Mouse (Mus musculus) CH12.LX (cell line): ENCODE results near the gene Glyctk. TPM values are rescaled to one million over a fixed set of nuclear protein-coding genes. Genes with fewer than 3 reads are reported as not detected.
A peak's percentile ranks its signal among the peaks of the same experiment; 100 is the strongest.

Source experiments
- DNase-seq: peaks from one replicate; pipeline ENCODE4 v3.0.0-alpha.2; 2013; ENCODE audit errors: extremely low read depth
- H3K27ac ChIP-seq: 2 replicates; pipeline ENCODE4 v1.5.1; 2012; ENCODE audit warnings: low read depth, mild to moderate bottlenecking, control low read depth, moderate library complexity; ENCODE audit not compliant: insufficient read depth
- H3K27me3 ChIP-seq: replicated peaks from 2 replicates; pipeline ENCODE3; 2012; ENCODE audit warnings: inconsistent platforms
- H3K36me3 ChIP-seq, 2 experiments: replicated peaks in 1 of 2; 2 replicates each; pipeline versions ENCODE3 to v1.6.1; 2012; ENCODE audit warnings: inconsistent platforms in 1 of 2, low read length in 1 of 2, mild to moderate bottlenecking in 1 of 2, mixed read lengths in 1 of 2, moderate library complexity in 1 of 2; ENCODE audit not compliant: control insufficient read depth in 1 of 2, insufficient read depth in 1 of 2
- H3K4me1 ChIP-seq, 2 experiments: 2 replicates each; pipeline ENCODE4 v1.6.1; 2012; ENCODE audit warnings: inconsistent platforms in 1 of 2, moderate library complexity in 1 of 2; ENCODE audit not compliant: insufficient read depth in 2 of 2, control insufficient read depth in 1 of 2
- H3K4me2 ChIP-seq: 2 replicates; pipeline ENCODE4 v1.6.1; 2012; ENCODE audit warnings: low read depth, mild to moderate bottlenecking, control low read depth; ENCODE audit not compliant: poor library complexity, insufficient read depth, severe bottlenecking
- H3K4me3 ChIP-seq, 3 experiments: fragments of 150-350 bp in 1 of 3; sonication (generic) in 1 of 3; replicated peaks in 1 of 3; 2 replicates each; pipeline versions ENCODE3 to v1.5.1; 2011 to 2012; ENCODE audit warnings: low read depth in 2 of 3, low read length in 2 of 3, mild to moderate bottlenecking in 2 of 3, moderate library complexity in 2 of 3, control low read depth in 1 of 3, improper control_type of control experiment in 1 of 3, inconsistent platforms in 1 of 3, mixed read lengths in 1 of 3; ENCODE audit not compliant: poor library complexity in 1 of 3
- H3K79me2 ChIP-seq: replicated peaks from 2 replicates; pipeline ENCODE4 v1.6.1; 2012; ENCODE audit warnings: mild to moderate bottlenecking, moderate library complexity; ENCODE audit not compliant: control insufficient read depth, poor library complexity, insufficient read depth, severe bottlenecking; ENCODE audit errors: extremely low read depth
- H3K9ac ChIP-seq: 2 replicates; pipeline ENCODE4 v1.6.1; 2012; ENCODE audit warnings: low read depth, mild to moderate bottlenecking, control low read depth, moderate library complexity; ENCODE audit not compliant: insufficient read depth
- H3K9me3 ChIP-seq: replicated peaks from 2 replicates; pipeline ENCODE3; 2012; ENCODE audit warnings: low read length, inconsistent platforms, mixed read lengths
- BHLHE40 ChIP-seq: IDR thresholded peaks from 2 replicates; pipeline ENCODE4 v1.6.1; 2011; ENCODE audit warnings: mild to moderate bottlenecking, low read depth, low read length, improper control_type of control experiment
- CHD1 ChIP-seq: IDR thresholded peaks from 2 replicates; pipeline ENCODE4 v1.6.1; 2012; ENCODE audit warnings: low read depth, low read length, improper control_type of control experiment, inconsistent platforms
- CHD2 ChIP-seq: IDR thresholded peaks from 2 replicates; pipeline ENCODE4 v1.6.1; 2011; ENCODE audit warnings: low read length, improper control_type of control experiment
- CTCF ChIP-seq, 2 experiments: IDR thresholded peaks in 1 of 2; conservative IDR thresholded peaks in 1 of 2; 2 replicates each; pipeline ENCODE4 v1.5.1; 2011 to 2012; ENCODE audit warnings: low read depth in 2 of 2, low read length in 2 of 2, improper control_type of control experiment in 1 of 2, inconsistent platforms in 1 of 2, mild to moderate bottlenecking in 1 of 2, moderate library complexity in 1 of 2
- E2F4 ChIP-seq: IDR thresholded peaks from 2 replicates; pipeline ENCODE4 v1.6.1; 2011; ENCODE audit warnings: low read depth, low read length, improper control_type of control experiment; ENCODE audit not compliant: insufficient replicate concordance
- ELF1 ChIP-seq: IDR thresholded peaks from 2 replicates; pipeline ENCODE4 v1.6.1; 2014; ENCODE audit warnings: low read depth, mild to moderate bottlenecking, inconsistent platforms, low read length, improper control_type of control experiment
- EP300 ChIP-seq: IDR thresholded peaks from 2 replicates; pipeline ENCODE4 v1.6.1; 2011; ENCODE audit warnings: low read length, improper control_type of control experiment
- ETS1 ChIP-seq: conservative IDR thresholded peaks from 2 replicates; pipeline ENCODE4 v1.6.1; 2012; ENCODE audit warnings: low read depth, mild to moderate bottlenecking, inconsistent platforms, low read length, improper control_type of control experiment, moderate library complexity
- GABPA ChIP-seq: IDR thresholded peaks from 2 replicates; pipeline ENCODE4 v1.6.1; 2012; ENCODE audit warnings: low read depth, low read length, improper control_type of control experiment, inconsistent platforms; ENCODE audit not compliant: insufficient replicate concordance
- HCFC1 ChIP-seq: IDR thresholded peaks from 2 replicates; pipeline ENCODE4 v1.6.1; 2012; ENCODE audit warnings: low read depth, mild to moderate bottlenecking, inconsistent platforms, low read length, improper control_type of control experiment
- IRF4 ChIP-seq: IDR thresholded peaks from 2 replicates; pipeline ENCODE4 v1.6.1; 2014; ENCODE audit warnings: low read depth, mild to moderate bottlenecking, inconsistent platforms, low read length, improper control_type of control experiment
- JUN ChIP-seq: IDR thresholded peaks from 2 replicates; pipeline ENCODE4 v1.6.1; 2011; ENCODE audit warnings: low read depth, mild to moderate bottlenecking, low read length, improper control_type of control experiment, moderate library complexity; ENCODE audit not compliant: insufficient read depth
- JUND ChIP-seq: conservative IDR thresholded peaks from 2 replicates; pipeline ENCODE4 v1.6.1; 2011; ENCODE audit warnings: low read depth, low read length, improper control_type of control experiment
- KAT2A ChIP-seq: IDR thresholded peaks from 2 replicates; pipeline ENCODE4 v1.6.1; 2012; ENCODE audit warnings: low read length, improper control_type of control experiment, inconsistent platforms; ENCODE audit not compliant: insufficient replicate concordance
- MAFK ChIP-seq: IDR thresholded peaks from 2 replicates; pipeline ENCODE4 v1.6.1; 2011; ENCODE audit warnings: low read length, improper control_type of control experiment; ENCODE audit not compliant: insufficient replicate concordance
- MAX ChIP-seq: IDR thresholded peaks from 2 replicates; pipeline ENCODE4 v1.6.1; 2011; ENCODE audit warnings: low read length, improper control_type of control experiment
- MAZ ChIP-seq: IDR thresholded peaks from 2 replicates; pipeline ENCODE4 v1.6.1; 2012; ENCODE audit warnings: low read depth, mild to moderate bottlenecking, inconsistent platforms, low read length, improper control_type of control experiment, moderate library complexity
- MEF2A ChIP-seq: IDR thresholded peaks from 2 replicates; pipeline ENCODE4 v1.6.1; 2014; ENCODE audit warnings: low read depth, mild to moderate bottlenecking, inconsistent platforms, low read length, improper control_type of control experiment, borderline replicate concordance
- MXI1 ChIP-seq: IDR thresholded peaks from 2 replicates; pipeline ENCODE4 v1.6.1; 2011; ENCODE audit warnings: mild to moderate bottlenecking, low read depth, low read length, improper control_type of control experiment
- MYC ChIP-seq: IDR thresholded peaks from 2 replicates; pipeline ENCODE4 v1.6.1; 2011; ENCODE audit warnings: low read depth, mild to moderate bottlenecking, improper control_type of control experiment, low read length
- NELFE ChIP-seq: IDR thresholded peaks from 2 replicates; pipeline ENCODE4 v1.6.1; 2011; ENCODE audit warnings: low read depth, low read length, improper control_type of control experiment
- NRF1 ChIP-seq: IDR thresholded peaks from 2 replicates; pipeline ENCODE4 v1.6.1; 2014; ENCODE audit warnings: low read depth, mild to moderate bottlenecking, inconsistent platforms, low read length, improper control_type of control experiment, moderate library complexity
- PAX5 ChIP-seq: IDR thresholded peaks from 2 replicates; pipeline ENCODE4 v1.6.1; 2012; ENCODE audit warnings: low read length, inconsistent platforms, mixed read lengths
- POLR2A ChIP-seq: IDR thresholded peaks from 2 replicates; pipeline ENCODE4 v1.6.1; 2011; ENCODE audit warnings: low read depth, mild to moderate bottlenecking, improper control_type of control experiment, low read length
- POLR2AphosphoS2 ChIP-seq: IDR thresholded peaks from 2 replicates; pipeline ENCODE4 v1.6.1; 2011; ENCODE audit warnings: low read depth, low read length, improper control_type of control experiment
- RAD21 ChIP-seq: IDR thresholded peaks from 2 replicates; pipeline ENCODE4 v1.6.1; 2011; ENCODE audit warnings: low read depth, mild to moderate bottlenecking, low read length, improper control_type of control experiment, moderate library complexity
- RCOR1 ChIP-seq: conservative IDR thresholded peaks from 2 replicates; pipeline ENCODE4 v1.6.1; 2012; ENCODE audit warnings: low read depth, mild to moderate bottlenecking, inconsistent platforms, low read length, improper control_type of control experiment
- SIN3A ChIP-seq: IDR thresholded peaks from 2 replicates; pipeline ENCODE4 v1.6.1; 2012; ENCODE audit warnings: low read length, improper control_type of control experiment, inconsistent platforms
- SMC3 ChIP-seq: IDR thresholded peaks from 2 replicates; pipeline ENCODE4 v1.6.1; 2011; ENCODE audit warnings: low read depth, low read length, improper control_type of control experiment
- TBP ChIP-seq: conservative IDR thresholded peaks from 2 replicates; pipeline ENCODE4 v1.6.1; 2011; ENCODE audit warnings: low read depth, low read length, improper control_type of control experiment
- TCF12 ChIP-seq: IDR thresholded peaks from 2 replicates; pipeline ENCODE4 v1.6.1; 2014; ENCODE audit warnings: low read depth, mild to moderate bottlenecking, inconsistent platforms, low read length, improper control_type of control experiment
- UBTF ChIP-seq: IDR thresholded peaks from 2 replicates; pipeline ENCODE4 v1.6.1; 2012; ENCODE audit warnings: low read depth, mild to moderate bottlenecking, inconsistent platforms, low read length, improper control_type of control experiment, moderate library complexity
- USF1 ChIP-seq: IDR thresholded peaks from 2 replicates; pipeline ENCODE4 v1.6.1; 2014; ENCODE audit warnings: low read depth, mild to moderate bottlenecking, inconsistent platforms, low read length, improper control_type of control experiment
- USF2 ChIP-seq: conservative IDR thresholded peaks from 2 replicates; pipeline ENCODE4 v1.6.1; 2011; ENCODE audit warnings: low read depth, low read length, improper control_type of control experiment
- ZC3H11A ChIP-seq: IDR thresholded peaks from 2 replicates; pipeline ENCODE4 v1.6.1; 2012; ENCODE audit warnings: low read depth, mild to moderate bottlenecking, inconsistent platforms, low read length, improper control_type of control experiment
- ZKSCAN1 ChIP-seq: IDR thresholded peaks from 2 replicates; pipeline ENCODE4 v1.6.1; 2012; ENCODE audit warnings: low read depth, inconsistent platforms, low read length, improper control_type of control experiment, borderline replicate concordance
- ZMIZ1 ChIP-seq: IDR thresholded peaks from 2 replicates; pipeline ENCODE4 v1.6.1; 2012; ENCODE audit warnings: low read depth, mild to moderate bottlenecking, inconsistent platforms, low read length, improper control_type of control experiment
- ZNF384 ChIP-seq: IDR thresholded peaks from 2 replicates; pipeline ENCODE4 v1.6.1; 2012; ENCODE audit warnings: low read depth, low read length, improper control_type of control experiment, inconsistent platforms
- dilution Hi-C: fragments of 300-500 bp; cut with MboI; formaldehyde crosslinking; loops from 2 replicates; pipeline ENCODE4 v1.14.3; 2020; ENCODE audit warnings: low sequenced_read_pairs; ENCODE audit not compliant: extremely low pct_unique_long_range_greater_than_20kb, extremely low pct_ligation_motif_present
- in situ Hi-C: fragments of 300-500 bp; cut with MboI; formaldehyde crosslinking; loops from 3 replicates; pipeline ENCODE4 v1.14.3; 2019; ENCODE audit warnings: low sequenced_read_pairs, low pct_ligation_motif_present, low pct_unique_long_range_greater_than_20kb, mixed read lengths
- polyA plus RNA-seq: library from polyadenylated mRNA; unstranded; fragments of >175 nt; gene quantifications from 2 replicates; pipeline ENCODE4 v1.2.1, GENCODE M21; 2012; ENCODE audit warnings: low read depth; ENCODE audit not compliant: insufficient read length
- total RNA-seq, 2 experiments: library from RNA; depleted of rRNA; stranded (reverse); fragments of 300-350 nt in 1 of 2; fragments of >200 nt in 1 of 2; gene quantifications; 2 replicates each; pipeline ENCODE4 v1.2.3; 2012 to 2014

The Glyctk gene
- total and polyA plus RNA-seq, 3 experiments = 2.8 to 3.0 (median 3.0) TPM

- Histone ChIP-seq H3K79me2 (peaks cover 16% of the 10 kb centered on the region), H3K4me2 (peak overlapping the region; percentile 89), H3K36me3 (peaks cover 26 to 37% of the 10 kb centered on the region in 2 experiments), H3K27ac (peak overlapping the region; percentile 85), H3K4me3 (peak overlapping the region; percentile 71 to 86 (median 72)), H3K9ac (peak overlapping the region; percentile 83), H3K4me1 (peaks cover 23 to 74% of the 10 kb centered on the region in 2 experiments), H3K9me3 (no peaks in the 10 kb centered on the region), H3K27me3 (no peaks in the 10 kb centered on the region)
- TF ChIP-seq MAFK (no peak), USF2 (no peak), POLR2AphosphoS2 (no peak), ZMIZ1 (peak; percentile 65; the same call in 1 of the 2 replicates), MEF2A (no peak), RCOR1 (0 out of 2 replicates have a peak, but pooled peaks have one; percentile 19), JUN (no peak), MAZ (no peak), E2F4 (no peak), SMC3 (no peak), JUND (no peak), MYC (no peak), ETS1 (no peak), NELFE (peak; percentile 78), TBP (peak; percentile 73; the same call in 1 of the 2 replicates), ELF1 (no peak), BHLHE40 (no peak), POLR2A (peak; percentile 86), HCFC1 (peak; percentile 33; the same call in 1 of the 2 replicates), USF1 (no peak), SIN3A (peak; percentile 61), TCF12 (0 out of 2 replicates have a peak, but pooled peaks have one; percentile 52), CTCF (conservative IDR thresholded peaks at IDR 0.05 in 1 of 2, IDR thresholded peaks at IDR 0.05 in 1 of 2; ENCODE audit: low read depth in 2 of 2, low read length in 2 of 2) (no peak), ZNF384 (no peak), IRF4 (peak; percentile 12; the same call in 1 of the 2 replicates), EP300 (no peak), MAX (no peak), RAD21 (no peak), MXI1 (no peak), GABPA (no peak), NRF1 (no peak), ZKSCAN1 (no peak), CHD1 (no peak), CHD2 (no peak), ZC3H11A (no peak), UBTF (peak; percentile 54; the same call in 1 of the 2 replicates), PAX5 (no peak), KAT2A (no peak)
- dilution Hi-C loops = no loop called here
- in situ Hi-C loops = no loop called here
- peak; percentile 75 for DNase-seq
Measured at GRCm38 (mm10) chr9:106198962-106199458, 41.1 kb upstream of the Glyctk start.
